Mouse (Mus musculus): ENCODE results near the gene Snapc1. TPM values are rescaled to one million over a fixed set of nuclear protein-coding genes. Genes with fewer than 3 reads are reported as not detected.

Snapc1 gene
- polyA plus RNA-seq, 1 experiment: 2.5 TPM

DNA sequence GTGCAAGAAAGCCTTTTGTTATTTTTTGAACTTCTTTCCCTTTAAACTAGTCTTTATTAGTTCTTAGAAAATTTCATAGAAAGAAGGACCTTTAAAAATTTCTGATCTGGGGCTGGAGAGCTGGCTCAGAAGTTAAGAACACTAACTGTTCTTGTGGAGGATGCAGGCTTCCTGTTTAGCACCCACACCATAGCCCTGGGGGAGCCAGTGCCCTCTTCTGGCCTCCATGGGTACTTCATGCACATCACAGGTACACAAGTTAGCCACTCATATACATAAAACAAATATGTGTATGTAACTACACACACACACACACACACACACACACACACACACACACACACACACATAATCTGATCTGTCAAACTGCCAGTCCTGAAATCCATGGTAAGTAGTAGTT is 25.3 kb downstream of the Snapc1 start:
- peaks cover 26% of the 10 kb centered on the region for H3K36me3 ChIP-seq (ENCODE audit: control insufficient read depth, insufficient read depth)
- no peaks in the 10 kb centered on the region for H3K79me2 ChIP-seq (ENCODE audit: control insufficient read depth, insufficient read depth)
- H3ac ChIP-seq (ENCODE audit: control insufficient read depth, insufficient read length, low read depth): no peak overlapping the region
- H3K27me3 ChIP-seq (ENCODE audit: control insufficient read depth, insufficient read depth, insufficient read length): no peaks in the 10 kb centered on the region
- TF ChIP-seq MYOG (IDR thresholded peaks at IDR 0.05; ENCODE audit: control insufficient read depth, extremely low read depth, insufficient read length) (no peak), CTCF (IDR thresholded peaks at IDR 0.05; ENCODE audit: control insufficient read depth, insufficient read depth, insufficient read length) (no peak), MAX (IDR thresholded peaks at IDR 0.05) (no peak), FOSL1 (IDR thresholded peaks at IDR 0.05; ENCODE audit: insufficient read depth, low read length, poor library complexity, severe bottlenecking) (no peak), CEBPB (IDR thresholded peaks at IDR 0.05; ENCODE audit: low read depth) (no peak), USF1 (IDR thresholded peaks at IDR 0.05; ENCODE audit: low read depth) (no peak)
- H3K79me3 ChIP-seq (ENCODE audit: low read depth): no peaks in the 10 kb centered on the region
- no peak overlapping the region for H3K4me3 ChIP-seq (ENCODE audit: insufficient read depth, poor library complexity, severe bottlenecking)

DNA sequence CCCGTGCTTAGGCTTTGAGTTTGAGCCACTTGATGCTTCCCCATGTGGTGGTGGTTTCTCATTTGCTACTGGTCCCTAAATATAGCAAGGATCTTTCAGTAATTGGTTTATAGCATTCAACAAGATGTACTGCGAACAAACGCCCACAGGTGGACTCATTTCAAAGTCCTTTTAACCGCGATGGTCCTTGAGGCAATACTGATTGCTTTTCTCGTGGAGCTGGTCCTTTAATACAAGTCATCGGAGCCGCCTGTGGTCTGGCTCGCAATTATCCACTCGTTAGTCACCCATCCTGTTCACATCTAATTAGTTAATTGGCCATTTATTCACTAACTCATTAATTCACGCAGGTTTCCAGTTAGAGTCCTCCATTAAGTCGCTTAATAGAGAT is 32.6 kb downstream of the Snapc1 start:
- Histone ChIP-seq H3K27me3 (ENCODE audit: control insufficient read depth, insufficient read depth, insufficient read length) (peaks cover 26% of the 10 kb centered on the region), H3K79me2 (ENCODE audit: control insufficient read depth, insufficient read depth) (no peaks in the 10 kb centered on the region), H3K36me3 (ENCODE audit: control insufficient read depth, insufficient read depth) (no peaks in the 10 kb centered on the region), H3K4me3 (ENCODE audit: insufficient read depth, poor library complexity, severe bottlenecking) (no peak overlapping the region), H3ac (ENCODE audit: control insufficient read depth, insufficient read length, low read depth) (no peak overlapping the region), H3K79me3 (ENCODE audit: low read depth) (no peaks in the 10 kb centered on the region)
- TF ChIP-seq CTCF (IDR thresholded peaks at IDR 0.05; ENCODE audit: control insufficient read depth, insufficient read depth, insufficient read length) (no peak), CEBPB (IDR thresholded peaks at IDR 0.05; ENCODE audit: low read depth) (no peak), MAX (IDR thresholded peaks at IDR 0.05) (no peak), MYOG (IDR thresholded peaks at IDR 0.05; ENCODE audit: control insufficient read depth, extremely low read depth, insufficient read length) (no peak), USF1 (IDR thresholded peaks at IDR 0.05; ENCODE audit: low read depth) (no peak)

DNA sequence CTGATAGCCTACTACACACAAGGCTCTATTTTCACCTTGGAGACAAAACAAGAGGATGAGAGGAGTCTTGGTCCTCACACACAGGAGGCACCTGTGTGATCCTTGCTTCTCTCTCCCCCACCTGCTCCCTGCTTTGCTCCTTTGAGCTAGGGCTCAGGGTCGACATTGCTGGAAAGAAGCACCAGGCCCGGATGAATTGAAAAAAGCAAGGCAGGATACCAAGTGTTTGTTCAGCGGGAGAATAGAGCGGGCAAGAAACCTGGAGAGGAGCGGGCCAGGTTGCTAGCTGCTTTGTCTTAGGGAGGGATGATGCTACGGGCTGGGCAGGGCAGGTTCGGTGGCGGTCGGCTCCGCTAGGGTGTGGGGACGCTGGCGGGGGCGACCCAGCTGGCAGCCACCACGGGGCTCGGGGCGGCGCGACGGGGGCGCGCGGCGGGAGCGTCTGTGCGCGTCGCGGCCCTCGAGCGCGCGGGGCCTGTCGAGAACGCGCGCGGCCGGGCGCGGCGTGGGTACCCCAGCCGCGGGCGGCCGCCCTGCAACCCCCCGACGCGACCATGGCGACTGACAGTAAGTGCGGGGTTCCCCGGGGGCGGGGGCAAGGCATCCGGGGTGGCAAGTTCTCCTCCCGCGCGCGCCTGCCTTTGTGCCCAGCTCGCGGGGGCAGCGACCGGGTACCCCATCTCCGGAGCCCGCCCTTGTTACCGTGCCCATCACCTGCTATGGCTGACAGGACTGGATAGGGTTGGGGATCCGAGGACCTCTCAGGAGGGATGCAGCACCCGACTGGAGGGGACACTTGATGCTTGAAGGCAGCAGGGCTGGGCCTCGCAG is 33.2 kb downstream of the Snapc1 start, which contains the start of gene Syt16:
Syt16 (plus strand) TSS at position 365 of the 831 bp plus-strand sequence.
- no peak within 1 kb of the TSS for H3ac ChIP-seq (ENCODE audit: control insufficient read depth, insufficient read length, low read depth)
- peaks cover 30% of the 10 kb centered on the region for H3K27me3 ChIP-seq (ENCODE audit: control insufficient read depth, insufficient read depth, insufficient read length)
- no peak within 1 kb of the TSS for H3K4me3 ChIP-seq (ENCODE audit: insufficient read depth, poor library complexity, severe bottlenecking)
- no peaks in the 10 kb centered on the region for H3K79me2 ChIP-seq (ENCODE audit: control insufficient read depth, insufficient read depth)
- H3K36me3 ChIP-seq (ENCODE audit: control insufficient read depth, insufficient read depth): no peaks in the 10 kb centered on the region
- no peaks in the 10 kb centered on the region for H3K79me3 ChIP-seq (ENCODE audit: low read depth)
- TF ChIP-seq CTCF (IDR thresholded peaks at IDR 0.05; ENCODE audit: control insufficient read depth, insufficient read depth, insufficient read length): no peak
- no peak for TF ChIP-seq FOSL1 (IDR thresholded peaks at IDR 0.05; ENCODE audit: insufficient read depth, low read length, poor library complexity, severe bottlenecking)
- no peak for TF ChIP-seq MYOG (IDR thresholded peaks at IDR 0.05; ENCODE audit: control insufficient read depth, extremely low read depth, insufficient read length)
- TF ChIP-seq MAX (IDR thresholded peaks at IDR 0.05): no peak
- no peak for TF ChIP-seq MYOD1 (IDR thresholded peaks at IDR 0.05; ENCODE audit: control insufficient read depth, insufficient read length, low read depth)
- TF ChIP-seq USF1 (IDR thresholded peaks at IDR 0.05; ENCODE audit: low read depth): no peak
- TF ChIP-seq CEBPB (IDR thresholded peaks at IDR 0.05; ENCODE audit: low read depth): no peak

DNA sequence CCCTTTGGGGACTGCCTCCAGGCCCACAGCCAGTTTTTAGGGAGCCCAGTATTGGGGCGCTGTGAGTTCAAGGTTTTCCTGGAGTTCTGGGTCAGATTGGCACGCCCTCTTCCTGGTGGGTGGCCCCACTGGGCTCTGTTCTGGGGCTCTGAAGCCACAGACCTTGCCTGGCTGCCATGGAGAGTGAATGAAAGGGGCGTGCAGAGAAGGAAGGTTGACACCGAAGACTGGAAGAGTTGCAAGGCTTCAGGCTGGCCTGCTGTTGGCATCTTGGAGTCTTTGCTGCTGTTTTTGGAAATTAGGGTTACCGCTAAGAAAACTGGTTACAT is 33.8 kb downstream of the Snapc1 start:
- TF ChIP-seq MYOD1 (IDR thresholded peaks at IDR 0.05; ENCODE audit: control insufficient read depth, insufficient read length, low read depth): no peak
- no peak for TF ChIP-seq FOSL1 (IDR thresholded peaks at IDR 0.05; ENCODE audit: insufficient read depth, low read length, poor library complexity, severe bottlenecking)
- no peak for TF ChIP-seq CEBPB (IDR thresholded peaks at IDR 0.05; ENCODE audit: low read depth)
- no peak for TF ChIP-seq USF1 (IDR thresholded peaks at IDR 0.05; ENCODE audit: low read depth)
- TF ChIP-seq MAX (IDR thresholded peaks at IDR 0.05): no peak
- no peak for TF ChIP-seq CTCF (IDR thresholded peaks at IDR 0.05; ENCODE audit: control insufficient read depth, insufficient read depth, insufficient read length)
- TF ChIP-seq MYOG (IDR thresholded peaks at IDR 0.05; ENCODE audit: control insufficient read depth, extremely low read depth, insufficient read length): no peak
- Histone ChIP-seq H3K36me3 (ENCODE audit: control insufficient read depth, insufficient read depth) (no peaks in the 10 kb centered on the region), H3ac (ENCODE audit: control insufficient read depth, insufficient read length, low read depth) (no peak overlapping the region), H3K79me3 (ENCODE audit: low read depth) (no peaks in the 10 kb centered on the region), H3K27me3 (ENCODE audit: control insufficient read depth, insufficient read depth, insufficient read length) (peaks cover 34% of the 10 kb centered on the region), H3K4me3 (ENCODE audit: insufficient read depth, poor library complexity, severe bottlenecking) (no peak overlapping the region), H3K79me2 (ENCODE audit: control insufficient read depth, insufficient read depth) (no peaks in the 10 kb centered on the region)

DNA sequence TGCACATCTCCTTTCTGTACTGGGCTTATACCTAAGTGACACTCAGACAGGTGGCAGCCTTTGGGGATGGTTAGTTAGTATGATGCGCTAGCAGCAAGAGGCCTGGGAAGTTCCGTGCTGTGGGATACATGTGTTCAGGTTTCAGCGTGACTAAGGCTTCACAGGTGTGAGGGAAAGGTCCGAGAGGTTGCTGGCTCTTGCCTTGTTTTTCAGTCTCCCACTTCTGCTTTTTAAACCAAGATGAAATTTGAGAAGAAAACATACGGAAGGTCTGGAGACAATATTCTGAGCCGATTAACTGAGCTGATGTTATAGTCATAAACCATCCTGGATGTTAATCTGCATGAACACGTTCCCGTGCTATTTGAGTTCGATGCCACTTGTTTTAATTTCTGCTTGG is 38.2 kb downstream of the Snapc1 start:
- Histone ChIP-seq H3K4me3 (ENCODE audit: insufficient read depth, poor library complexity, severe bottlenecking) (no peak overlapping the region), H3K79me2 (ENCODE audit: control insufficient read depth, insufficient read depth) (no peaks in the 10 kb centered on the region), H3K27me3 (ENCODE audit: control insufficient read depth, insufficient read depth, insufficient read length) (peaks cover 37% of the 10 kb centered on the region)

More for the DNA sequence above, 38.2 kb downstream of the Snapc1 start:
- TF ChIP-seq CEBPB (IDR thresholded peaks at IDR 0.05; ENCODE audit: low read depth) (no peak), MYOD1 (IDR thresholded peaks at IDR 0.05; ENCODE audit: control insufficient read depth, insufficient read length, low read depth) (no peak), MAX (IDR thresholded peaks at IDR 0.05) (no peak), FOSL1 (IDR thresholded peaks at IDR 0.05; ENCODE audit: insufficient read depth, low read length, poor library complexity, severe bottlenecking) (no peak), CTCF (IDR thresholded peaks at IDR 0.05; ENCODE audit: control insufficient read depth, insufficient read depth, insufficient read length) (no peak), USF1 (IDR thresholded peaks at IDR 0.05; ENCODE audit: low read depth) (no peak), MYOG (IDR thresholded peaks at IDR 0.05; ENCODE audit: control insufficient read depth, extremely low read depth, insufficient read length) (no peak)
- Histone ChIP-seq H3K36me3 (ENCODE audit: control insufficient read depth, insufficient read depth) (no peaks in the 10 kb centered on the region), H3ac (ENCODE audit: control insufficient read depth, insufficient read length, low read depth) (no peak overlapping the region), H3K79me3 (ENCODE audit: low read depth) (no peaks in the 10 kb centered on the region)
